ENCODE assay signal across 14 mouse cellular contexts in the genomic region with DNA sequence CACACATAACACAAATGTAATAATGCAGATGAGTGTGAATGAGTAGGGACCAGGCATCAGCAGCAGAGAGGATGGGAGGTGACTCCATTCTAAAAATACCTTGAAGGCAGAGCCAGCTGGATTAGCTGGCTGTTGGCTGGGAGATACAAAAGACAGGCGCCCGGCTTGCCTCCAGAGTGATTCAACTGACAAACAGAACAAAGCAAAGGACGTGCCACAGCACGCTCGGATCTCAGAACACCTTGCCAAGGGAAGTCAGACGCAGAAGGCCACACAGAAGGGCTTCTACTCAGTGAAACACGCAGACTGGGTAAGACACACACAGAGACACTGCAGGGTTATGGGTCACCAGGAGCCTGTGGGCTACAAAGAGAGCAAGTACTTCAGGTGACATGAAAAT. TPM values are rescaled to one million over a fixed set of nuclear protein-coding genes. Genes with fewer than 3 reads are reported as not detected.
DNase-seq lines count a peak whose midpoint lies in the region; ATAC-seq and TF ChIP-seq lines count a peak whose summit lies in the region.
"Had no signal": no experiment of that assay in that cellular context is flagged by ENCODE, and none has a peak within 500 bp of the region (broad histone marks: within the 10 kb centered on the region; RNA-seq: fewer than 3 reads in every experiment).

No protein-coding gene starts in this region.

- peak; percentile 33; the same call in 1 of the 2 replicates for ATAC-seq in embryonic facial prominence, embryonic 13.5 days (ENCODE audit: insufficient number of reproducible peaks, insufficient read depth, low FRiP score, low TSS enrichment, low read depth)

- H3K27ac ChIP-seq in embryonic facial prominence, embryonic 13.5 days, result no peak overlapping the region
- H3K27ac ChIP-seq: embryonic facial prominence, embryonic 12.5 days; hindbrain, embryonic 10.5 days; lung, embryonic 15.5 days; neural tube, embryonic 13.5 days had no signal

- H3K36me3 ChIP-seq in embryonic facial prominence, embryonic 13.5 days, result no peaks in the 10 kb centered on the region
- H3K36me3 ChIP-seq: embryonic facial prominence, embryonic 12.5 days; hindbrain, embryonic 10.5 days; lung, embryonic 15.5 days; neural tube, embryonic 13.5 days had no signal

- no peak overlapping the region for H3K4me2 ChIP-seq in embryonic facial prominence, embryonic 13.5 days
- H3K4me2 ChIP-seq: embryonic facial prominence, embryonic 12.5 days; lung, embryonic 15.5 days; neural tube, embryonic 13.5 days had no signal

- TF ChIP-seq POLR2A in lung, adult 2 months (IDR thresholded peaks at IDR 0.05; ENCODE audit: borderline replicate concordance, extremely low read depth, low read depth, low read length), result no peak

- intact Hi-C loops in heart, postnatal 14 days (cut with DNase I), result loop anchor here (10.0 kb wide), 1 partner anchor 106 kb away; a partner anchor contains a TSS

- no peaks in the 10 kb centered on the region for H3K4me1 ChIP-seq in embryonic facial prominence, embryonic 13.5 days
- peaks cover 3% of the 10 kb centered on the region; the same call in 1 of the 2 replicates for H3K4me1 ChIP-seq in lung, adult 2 months (ENCODE audit: control insufficient read depth, insufficient read depth, low read length)
- H3K4me1 ChIP-seq: embryonic facial prominence, embryonic 12.5 days; hindbrain, embryonic 10.5 days; lung, embryonic 15.5 days; neural tube, embryonic 13.5 days had no signal

- H3K4me3 ChIP-seq in embryonic facial prominence, embryonic 13.5 days, result no peak overlapping the region
- H3K4me3 ChIP-seq in lung, adult 2 months (replicated peaks; ENCODE audit: extremely low read depth, low read depth, low read length), result no peak overlapping the region
- H3K4me3 ChIP-seq: embryonic facial prominence, embryonic 12.5 days; hindbrain, embryonic 10.5 days; lung, embryonic 15.5 days; neural tube, embryonic 13.5 days had no signal

- no peak overlapping the region for H3K9ac ChIP-seq in embryonic facial prominence, embryonic 13.5 days
- H3K9ac ChIP-seq: embryonic facial prominence, embryonic 12.5 days; lung, embryonic 15.5 days; neural tube, embryonic 13.5 days had no signal

- TF ChIP-seq CTCF in lung, adult 2 months (IDR thresholded peaks at IDR 0.05; ENCODE audit: insufficient read depth, low read length), result no peak

- peak; percentile 28 for DNase-seq in right cerebral cortex, adult 18-20 months
- DNase-seq in right cerebral cortex, postnatal 4 days, result no peak
- DNase-seq in heart, postnatal 14 days, result peak; percentile 27 to 51
- DNase-seq in urinary bladder, postnatal 25 days (ENCODE audit: low spot score), result peak; percentile 37
- DNase-seq in gastrocnemius, postnatal 25 days, result no peak
- no peak for DNase-seq in lung, adult 2 months
- no peak for DNase-seq in spleen, postnatal 4 days (ENCODE audit: low spot score in 2 of 2)
- DNase-seq: adrenal gland, adult 2 months; kidney, postnatal 14 days had no signal

- H3K9me3 ChIP-seq in embryonic facial prominence, embryonic 13.5 days, result no peaks in the 10 kb centered on the region
- H3K9me3 ChIP-seq: embryonic facial prominence, embryonic 12.5 days; hindbrain, embryonic 10.5 days; lung, embryonic 15.5 days; neural tube, embryonic 13.5 days had no signal

- 64% methylated on average over 7 of the region's 7 CpGs for WGBS in embryonic facial prominence, embryonic 13.5 days
- 63% methylated on average over 7 of the region's 7 CpGs for WGBS in lung, adult 2 months

- no peaks in the 10 kb centered on the region for H3K27me3 ChIP-seq in embryonic facial prominence, embryonic 13.5 days
- H3K27me3 ChIP-seq: embryonic facial prominence, embryonic 12.5 days; lung, embryonic 15.5 days; neural tube, embryonic 13.5 days had no signal

RNA-seq across cellular contexts. Expression of a gene that starts 24.0 kb away (rescaled TPM):
- polyA plus RNA-seq in embryonic facial prominence, embryonic 13.5 days (2015; fragmentation: Nextera tagmentation; extraction: Ambion mirVana), result 0.23 and 0.37 TPM in 2 replicates
- under 1 TPM in 1 of 2 experiments, not detected in 1; 0.50 TPM for total RNA-seq in heart, postnatal 14 days (2021)
- under 1 TPM in 1 of 2 experiments, not detected in 1; 0.11 TPM for total RNA-seq in gastrocnemius, postnatal 25 days (2021)
- polyA plus RNA-seq in lung, adult 2 months (2012; rRNA removed), result 135 and 179 TPM in 2 replicates
- total RNA-seq: adrenal gland, adult 2 months had no signal
- polyA plus RNA-seq: neural tube, embryonic 13.5 days had no signal

Comparison
In these comparisons a context has a peak if more than half of its experiments do, and no peak if none do; other contexts are left out.
1. DNase-seq: peak in right cerebral cortex, adult 18-20 months (single experiment), heart, postnatal 14 days (2 of 2) and urinary bladder, postnatal 25 days (single experiment); none in right cerebral cortex, postnatal 4 days (single experiment), gastrocnemius, postnatal 25 days (single experiment), lung, adult 2 months (single experiment) and spleen, postnatal 4 days (0 of 2).